Mouse (Mus musculus) brown adipose tissue, adult 24 weeks (tissue): Measurements from ENCODE around the gene Uxs1. TPM values are rescaled to one million over a fixed set of nuclear protein-coding genes. Genes with fewer than 3 reads are reported as not detected.

ENCODE experiments used
- H3K27ac ChIP-seq: fragments of 200-500 bp; replicated peaks from 2 replicates; pipeline ENCODE4 v1.5.1; 2012; ENCODE audit warnings: low read depth, mild to moderate bottlenecking, low read length
- H3K4me1 ChIP-seq: fragments of 200-500 bp; 2 replicates; pipeline ENCODE4 v1.6.1; 2012; ENCODE audit warnings: low read length, mixed read lengths; ENCODE audit not compliant: control insufficient read depth, insufficient read depth, insufficient read length
- H3K4me3 ChIP-seq: fragments of 200-500 bp; 2 replicates; pipeline ENCODE4 v1.5.1; 2012; ENCODE audit warnings: low read depth, mild to moderate bottlenecking, low read length, moderate library complexity; ENCODE audit not compliant: insufficient read depth
- polyA plus RNA-seq: library from polyadenylated mRNA; stranded (reverse); fragments of >200 nt; gene quantifications from 2 replicates; pipeline ENCODE4 v1.2.4, GENCODE M21; 2012; ENCODE audit not compliant: missing spikeins, insufficient read depth, insufficient read length

Uxs1 gene
- 13.2 and 20.7 TPM in 2 replicates for polyA plus RNA-seq

- peak within 1 kb of the TSS; percentile 44 for H3K27ac ChIP-seq
These were observed at the start of gene Uxs1 for GRCm38 (mm10) chr1:43827763-43828194. Gene Uxs1, minus strand, starts transcription at chr1:43827800.

GRCm38 (mm10) chr1:43877233-43877632, 49.6 kb upstream of the Uxs1 start:
- Histone ChIP-seq H3K4me1 (no peaks in the 10 kb centered on the region), H3K27ac (no peak overlapping the region), H3K4me3 (no peak overlapping the region)

More at GRCm38 (mm10) chr1:43827763-43828194, at the start of gene Uxs1:
- H3K4me1 ChIP-seq, result no peaks in the 10 kb centered on the region
- peak within 1 kb of the TSS; percentile 74 for H3K4me3 ChIP-seq

GRCm38 (mm10) chr1:43871116-43871515, 43.5 kb upstream of the Uxs1 start:
- H3K27ac ChIP-seq, result no peak overlapping the region
- no peaks in the 10 kb centered on the region for H3K4me1 ChIP-seq
- no peak overlapping the region for H3K4me3 ChIP-seq

- Histone ChIP-seq H3K4me1 (no peaks in the 10 kb centered on the region), H3K4me3 (no peak overlapping the region), H3K27ac (no peak overlapping the region)
These were observed 40.9 kb upstream of the Uxs1 start for GRCm38 (mm10) chr1:43868510-43868909.

GRCm38 (mm10) chr1:43864758-43865157, 37.2 kb upstream of the Uxs1 start:
- H3K27ac ChIP-seq, result no peak overlapping the region
- H3K4me1 ChIP-seq, result no peaks in the 10 kb centered on the region
- H3K4me3 ChIP-seq, result no peak overlapping the region

GRCm38 (mm10) chr1:43862614-43863013, 35.0 kb upstream of the Uxs1 start:
- Histone ChIP-seq H3K27ac (no peak overlapping the region), H3K4me1 (no peaks in the 10 kb centered on the region), H3K4me3 (no peak overlapping the region)

GRCm38 (mm10) chr1:43858988-43859387, 31.4 kb upstream of the Uxs1 start:
- H3K4me1 ChIP-seq, result no peaks in the 10 kb centered on the region
- no peak overlapping the region for H3K4me3 ChIP-seq
- no peak overlapping the region for H3K27ac ChIP-seq

- no peak overlapping the region for H3K4me3 ChIP-seq
- no peaks in the 10 kb centered on the region for H3K4me1 ChIP-seq
- H3K27ac ChIP-seq, result no peak overlapping the region
These were observed 30.1 kb upstream of the Uxs1 start for GRCm38 (mm10) chr1:43857656-43858055.

- no peak overlapping the region for H3K27ac ChIP-seq
- H3K4me3 ChIP-seq, result no peak overlapping the region
- H3K4me1 ChIP-seq, result no peaks in the 10 kb centered on the region
These were observed 28.0 kb upstream of the Uxs1 start for GRCm38 (mm10) chr1:43855591-43855990.

GRCm38 (mm10) chr1:43843398-43843797, 15.8 kb upstream of the Uxs1 start:
- no peak overlapping the region for H3K4me3 ChIP-seq
- H3K4me1 ChIP-seq, result no peaks in the 10 kb centered on the region
- H3K27ac ChIP-seq, result no peak overlapping the region

GRCm38 (mm10) chr1:43837236-43837635, 9.6 kb upstream of the Uxs1 start:
- no peak overlapping the region for H3K4me3 ChIP-seq
- no peak overlapping the region for H3K27ac ChIP-seq
- no peaks in the 10 kb centered on the region for H3K4me1 ChIP-seq

GRCm38 (mm10) chr1:43830096-43830495, 2.5 kb upstream of the Uxs1 start:
- Histone ChIP-seq H3K4me1 (no peaks in the 10 kb centered on the region), H3K27ac (no peak overlapping the region), H3K4me3 (no peak overlapping the region)

GRCm38 (mm10) chr1:43827002-43827762, 418 bp downstream of the Uxs1 start:
- no peak overlapping the region for H3K27ac ChIP-seq
- H3K4me1 ChIP-seq, result peaks cover 3% of the 10 kb centered on the region; the same call in 1 of the 2 replicates
- peak overlapping the region; percentile 74 for H3K4me3 ChIP-seq

GRCm38 (mm10) chr1:43826628-43827001, 985 bp downstream of the Uxs1 start:
- no peak overlapping the region for H3K27ac ChIP-seq
- peaks cover 3% of the 10 kb centered on the region; the same call in 1 of the 2 replicates for H3K4me1 ChIP-seq
- H3K4me3 ChIP-seq, result peak overlapping the region; percentile 74

GRCm38 (mm10) chr1:43823406-43823805, 4.2 kb downstream of the Uxs1 start:
- H3K4me3 ChIP-seq, result no peak overlapping the region
- peaks cover 3% of the 10 kb centered on the region; the same call in 1 of the 2 replicates for H3K4me1 ChIP-seq
- no peak overlapping the region for H3K27ac ChIP-seq

GRCm38 (mm10) chr1:43822586-43822985, 5.0 kb downstream of the Uxs1 start:
- Histone ChIP-seq H3K27ac (no peak overlapping the region), H3K4me3 (no peak overlapping the region), H3K4me1 (peaks cover 3% of the 10 kb centered on the region; the same call in 1 of the 2 replicates)
